Mouse (Mus musculus) lung, adult 2 months (tissue): ENCODE data around the gene Rec8. TPM values are rescaled to one million over a fixed set of nuclear protein-coding genes. Genes with fewer than 3 reads are reported as not detected.

ENCODE experiments used
- DNase-seq: peaks from one replicate; pipeline ENCODE4 v3.0.0; 2022
- H3K4me1 ChIP-seq: fragments of 200-500 bp; 2 replicates; pipeline ENCODE4 v1.6.1; 2011; ENCODE audit warnings: low read length; ENCODE audit not compliant: control insufficient read depth, insufficient read depth
- H3K4me3 ChIP-seq: fragments of 200-500 bp; replicated peaks from 2 replicates; pipeline ENCODE3; 2011; ENCODE audit warnings: low read depth, mild to moderate bottlenecking, control low read depth, low read length; ENCODE audit errors: extremely low read depth
- CTCF ChIP-seq: fragments of 200-500 bp; IDR thresholded peaks from 2 replicates; pipeline ENCODE4 v1.5.1; 2011; ENCODE audit warnings: mild to moderate bottlenecking, low read length, control low read depth; ENCODE audit not compliant: insufficient read depth
- POLR2A ChIP-seq: fragments of 200-500 bp; IDR thresholded peaks from 2 replicates; pipeline ENCODE4 v1.6.1; 2011; ENCODE audit warnings: low read depth, mild to moderate bottlenecking, control low read depth, low read length, borderline replicate concordance; ENCODE audit errors: extremely low read depth
- WGBS: fragments of 180-500 bp; shearing (Covaris S2); methylation state at CpG from one replicate; pipeline ENCODE4 v1.1.7; 2018; 5-methylcytosine and 5-hydroxymethylcytosine counted together
- polyA plus RNA-seq: library from polyadenylated mRNA; depleted of rRNA; stranded (reverse); fragments of >200 nt; gene quantifications from 2 replicates; pipeline ENCODE4 v1.2.3, GENCODE M21; 2012

The Rec8 gene
- polyA plus RNA-seq, 1 experiment, result 9.7 TPM

GRCm38 (mm10) chr14:55591331-55591891 lies 26.4 kb upstream of the Rec8 start, which contains the start of gene Rnf31:
Gene Rnf31 (plus strand): TSS chr14:55591708.
- peak; percentile 92 for DNase-seq
- TF ChIP-seq POLR2A (peak; percentile 63; the same call in 1 of the 2 replicates), CTCF (no peak)
- WGBS, result under 1% methylated on average over 33 of the region's 33 CpGs
- H3K4me1 ChIP-seq, result peaks cover 18% of the 10 kb centered on the region
- peak within 1 kb of the TSS; percentile 87 for H3K4me3 ChIP-seq

- Histone ChIP-seq H3K4me1 (peaks cover 18% of the 10 kb centered on the region), H3K4me3 (peak overlapping the region; percentile 87)
- TF ChIP-seq POLR2A (no peak), CTCF (no peak)
- WGBS, result 3% methylated on average over 16 of the region's 16 CpGs
- peak; percentile 38 for DNase-seq
Observed at GRCm38 (mm10) chr14:55592226-55592625, 25.6 kb upstream of the Rec8 start.

GRCm38 (mm10) chr14:55596036-55596690 lies 21.7 kb upstream of the Rec8 start:
- 80% methylated on average over 13 of the region's 13 CpGs for WGBS
- H3K4me1 ChIP-seq, result peaks cover 14% of the 10 kb centered on the region
- no peak overlapping the region for H3K4me3 ChIP-seq
- no peak for DNase-seq
- TF ChIP-seq CTCF (no peak), POLR2A (no peak)

DNA sequence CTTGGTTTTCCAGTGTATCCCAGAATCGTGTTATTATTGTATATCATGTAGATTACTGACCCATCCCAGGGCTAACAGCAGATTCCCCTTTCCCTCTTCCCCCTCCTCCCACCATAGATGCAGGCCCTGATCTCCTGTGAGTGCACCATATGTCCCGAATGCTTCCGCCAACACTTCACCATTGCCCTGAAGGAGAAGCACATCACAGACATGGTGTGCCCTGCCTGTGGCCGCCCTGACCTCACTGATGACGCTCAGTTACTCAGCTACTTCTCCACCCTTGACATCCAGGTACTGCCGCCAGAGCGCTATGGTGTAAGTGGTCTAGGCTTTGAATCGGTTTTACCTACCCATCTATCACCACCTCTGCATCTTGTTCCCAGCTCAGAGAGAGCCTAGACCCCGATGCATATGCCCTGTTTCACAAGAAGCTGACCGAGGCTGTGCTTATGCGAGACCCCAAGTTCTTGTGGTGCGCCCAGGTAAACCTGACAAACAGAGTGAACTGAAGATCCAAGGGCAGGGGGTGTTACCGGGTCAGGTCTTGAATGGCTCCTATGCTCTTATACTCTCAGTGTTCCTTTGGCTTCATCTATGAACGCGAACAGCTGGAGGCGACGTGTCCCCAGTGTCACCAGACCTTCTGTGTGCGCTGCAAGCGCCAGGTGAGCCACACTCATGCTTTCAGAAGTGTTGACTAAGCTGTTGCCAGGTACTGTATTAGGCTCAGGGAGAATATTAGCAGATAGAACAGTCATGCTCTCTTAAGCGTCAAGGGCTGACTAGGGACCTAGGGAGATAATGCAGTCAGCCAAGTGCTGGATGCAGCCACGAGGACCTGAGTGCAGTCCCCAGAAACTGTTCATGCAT lies 19.1 kb upstream of the Rec8 start:
- Histone ChIP-seq H3K4me3 (no peak overlapping the region), H3K4me1 (peaks cover 4% of the 10 kb centered on the region)
- 94% methylated on average over 21 of the region's 21 CpGs for WGBS
- no peak for TF ChIP-seq POLR2A
- TF ChIP-seq CTCF, result no peak
- no peak for DNase-seq

- 67% methylated on average over 7 of the region's 7 CpGs for WGBS
- peaks cover 9% of the 10 kb centered on the region for H3K4me1 ChIP-seq
- TF ChIP-seq POLR2A, result no peak
- no peak for TF ChIP-seq CTCF
- DNase-seq, result no peak
- peak within 1 kb of the TSS; percentile 78 for H3K4me3 ChIP-seq
Observed at GRCm38 (mm10) chr14:55603271-55603632, 14.6 kb upstream of the Rec8 start, which contains the start of gene Irf9. Gene Irf9 (plus strand): TSS chr14:55603571.

GRCm38 (mm10) chr14:55603633-55604576 lies 13.9 kb upstream of the Rec8 start:
- TF ChIP-seq POLR2A, result peak; percentile 55; the same call in 1 of the 2 replicates
- peak; percentile 97 for TF ChIP-seq CTCF
- H3K4me3 ChIP-seq, result peak overlapping the region; percentile 78
- WGBS, result 4% methylated on average over 19 of the region's 19 CpGs
- peaks cover 9% of the 10 kb centered on the region for H3K4me1 ChIP-seq
- DNase-seq, result peak; percentile 92

DNA sequence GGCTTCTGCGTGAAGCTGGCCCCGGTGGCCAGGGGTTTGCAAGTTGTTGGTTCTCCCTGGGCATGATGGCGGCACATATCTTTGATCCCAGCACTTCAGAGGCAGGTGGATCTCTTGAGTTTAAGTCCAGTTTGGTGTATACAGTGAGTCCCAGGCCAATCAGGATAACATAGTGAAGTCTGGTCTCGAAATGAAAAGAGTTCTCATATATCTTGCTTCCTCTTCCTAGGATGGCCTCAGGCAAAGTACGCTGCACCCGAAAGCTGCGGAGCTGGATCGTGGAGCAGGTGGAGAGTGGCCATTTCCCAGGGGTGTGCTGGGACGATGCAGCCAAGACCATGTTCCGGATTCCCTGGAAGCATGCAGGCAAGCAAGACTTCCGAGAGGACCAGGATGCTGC lies 13.0 kb upstream of the Rec8 start:
- DNase-seq, result no peak
- Histone ChIP-seq H3K4me1 (peaks cover 9% of the 10 kb centered on the region), H3K4me3 (peak overlapping the region; percentile 78)
- WGBS, result 80% methylated on average over 11 of the region's 11 CpGs
- TF ChIP-seq POLR2A (no peak), CTCF (no peak)

DNA sequence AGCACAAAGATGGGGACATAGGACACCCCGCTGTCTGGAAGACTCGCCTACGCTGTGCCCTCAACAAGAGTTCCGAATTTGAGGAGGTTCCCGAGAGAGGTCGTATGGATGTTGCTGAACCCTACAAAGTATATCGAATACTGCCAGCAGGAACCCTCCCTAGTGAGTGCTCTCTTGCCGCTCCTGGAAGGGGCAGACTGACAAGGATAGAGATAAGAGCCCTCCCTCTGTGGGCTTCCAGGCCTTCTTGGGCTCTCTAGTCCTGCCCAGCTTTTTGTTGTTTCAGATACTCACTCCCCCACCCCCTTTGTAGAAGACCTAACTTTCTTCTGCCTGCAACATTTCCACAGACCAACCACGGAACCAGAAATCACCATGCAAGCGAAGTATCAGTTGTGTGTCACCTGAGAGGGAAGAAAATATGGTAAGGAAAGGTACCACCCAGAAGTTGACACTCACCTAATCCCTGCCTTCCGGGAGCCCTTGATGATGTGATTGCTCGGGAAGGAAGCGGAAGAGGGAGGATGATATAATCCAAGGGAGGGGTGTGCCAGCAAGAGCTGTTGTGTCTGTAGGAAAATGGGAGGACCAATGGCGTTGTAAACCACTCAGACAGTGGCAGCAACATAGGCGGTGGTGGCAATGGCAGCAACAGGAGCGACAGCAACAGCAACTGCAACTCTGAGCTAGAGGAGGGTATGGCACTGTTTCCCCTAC lies 11.9 kb upstream of the Rec8 start:
- 83% methylated on average over 16 of the region's 16 CpGs for WGBS
- peaks cover 9% of the 10 kb centered on the region for H3K4me1 ChIP-seq
- no peak overlapping the region for H3K4me3 ChIP-seq

DNA sequence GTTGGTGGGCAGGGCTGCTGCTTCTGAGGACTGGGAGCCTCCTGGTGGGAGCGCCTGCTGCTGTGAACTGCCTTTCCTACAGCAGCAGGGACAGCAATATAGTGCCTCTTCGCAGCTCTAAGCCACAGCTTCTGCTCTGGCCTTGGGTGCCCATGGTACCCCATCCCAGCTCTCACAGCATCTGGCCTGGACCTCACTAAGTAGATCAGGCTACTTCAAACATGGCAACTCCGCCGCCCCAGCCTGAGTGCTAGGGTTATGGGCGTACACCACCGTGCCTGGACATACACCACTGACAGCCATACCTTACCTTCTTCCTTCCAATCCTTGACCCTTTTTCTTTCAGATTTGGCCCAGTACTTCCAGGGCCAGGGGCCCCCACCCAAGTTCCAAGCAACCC lies 9.5 kb upstream of the Rec8 start:
- 97% methylated on average over 6 of the region's 6 CpGs for WGBS
- no peak for TF ChIP-seq CTCF
- no peak for TF ChIP-seq POLR2A
- Histone ChIP-seq H3K4me3 (no peak overlapping the region), H3K4me1 (peaks cover 9% of the 10 kb centered on the region)
- no peak for DNase-seq

More for the DNA sequence above, 11.9 kb upstream of the Rec8 start:
- TF ChIP-seq CTCF (no peak), POLR2A (no peak)
- DNase-seq, result no peak
